Mouse (Mus musculus) testis, adult 2 months (tissue): ENCODE results near the gene Rpp25l.
"Not testable (repeated sequence)": the region's sequence is repeated elsewhere in the genome, so short reads cannot be mapped to it uniquely, and the experiment has no call there.

Experiments used
- CTCF ChIP-seq: fragments of 200-500 bp; IDR thresholded peaks from 2 replicates; pipeline ENCODE4 v1.5.1; 2012; ENCODE audit warnings: low read depth, mild to moderate bottlenecking, inconsistent platforms, low read length, moderate library complexity; ENCODE audit not compliant: control insufficient read depth, insufficient read depth, insufficient replicate concordance
- POLR2A ChIP-seq: fragments of 200-500 bp; IDR thresholded peaks from 2 replicates; pipeline ENCODE4 v1.6.1; 2012; ENCODE audit warnings: low read depth, mild to moderate bottlenecking, inconsistent platforms, low read length, moderate library complexity; ENCODE audit not compliant: control insufficient read depth

- TF ChIP-seq CTCF, POLR2A: not testable (repeated sequence)
These were observed 17.5 kb downstream of the Rpp25l start for GRCm38 (mm10) chr4:41695800-41696199.
